Mouse (Mus musculus) heart, adult 2 months (tissue): ENCODE results near the gene Grin1. TPM values are rescaled to one million over a fixed set of nuclear protein-coding genes. Genes with fewer than 3 reads are reported as not detected.
A peak's percentile ranks its signal among the peaks of the same experiment; 100 is the strongest.

ENCODE experiments used
- DNase-seq, 2 experiments: peaks; one replicate each; pipeline ENCODE4 v3.0.0; 2021
- H3K27ac ChIP-seq: fragments of 200-600 bp; 2 replicates; pipeline ENCODE4 v1.8.1; 2022
- H3K27me3 ChIP-seq: fragments of 200-500 bp; 2 replicates; pipeline ENCODE4 v1.6.1; 2012; ENCODE audit warnings: mild to moderate bottlenecking, low read length, inconsistent platforms, mixed read lengths; ENCODE audit not compliant: control insufficient read depth, insufficient read depth
- H3K36me3 ChIP-seq: fragments of 200-500 bp; 2 replicates; pipeline ENCODE4 v1.6.1; 2012; ENCODE audit warnings: low read length, inconsistent platforms; ENCODE audit not compliant: control insufficient read depth, insufficient read depth
- H3K4me1 ChIP-seq: fragments of 200-500 bp; 2 replicates; pipeline ENCODE4 v1.6.1; 2011; ENCODE audit warnings: low read length; ENCODE audit not compliant: control insufficient read depth, insufficient read depth
- H3K4me3 ChIP-seq: fragments of 200-600 bp; 2 replicates; pipeline ENCODE4 v1.8.1; 2022
- H3K79me2 ChIP-seq: fragments of 200-500 bp; replicated peaks from 2 replicates; pipeline ENCODE4 v1.6.1; 2012; ENCODE audit warnings: mild to moderate bottlenecking, inconsistent platforms, low read length, moderate library complexity, mixed read lengths; ENCODE audit not compliant: control insufficient read depth, insufficient read depth
- H3K9ac ChIP-seq: fragments of 200-500 bp; 2 replicates; pipeline ENCODE4 v1.6.1; 2012; ENCODE audit warnings: low read depth, mild to moderate bottlenecking, control low read depth, inconsistent platforms, low read length, mixed read lengths
- CTCF ChIP-seq: fragments of 200-600 bp; IDR thresholded peaks from 2 replicates; pipeline ENCODE4 v1.8.1; 2022; ENCODE audit warnings: antibody characterized with exemption, mild to moderate bottlenecking, moderate library complexity
- EP300 ChIP-seq: fragments of 200-500 bp; IDR thresholded peaks from 2 replicates; pipeline ENCODE4 v1.6.1; 2011; ENCODE audit warnings: low read depth, low read length, control low read depth; ENCODE audit not compliant: insufficient read depth
- POLR2A ChIP-seq: fragments of 200-500 bp; IDR thresholded peaks from 2 replicates; pipeline ENCODE4 v1.6.1; 2011; ENCODE audit warnings: mild to moderate bottlenecking, low read depth, low read length, control low read depth; ENCODE audit not compliant: insufficient read depth
- WGBS: fragments of 180-500 bp; shearing (Covaris S2); methylation state at CpG from one replicate; pipeline ENCODE4 v1.1.7; 2018; 5-methylcytosine and 5-hydroxymethylcytosine counted together
- intact Hi-C: fragments of 180-260 bp; cut with DNase I; formaldehyde crosslinking; loops from one replicate; pipeline ENCODE4 v1.15.1; 2025
- polyA plus RNA-seq: library from polyadenylated mRNA; depleted of rRNA; stranded (reverse); fragments of >200 nt; gene quantifications from 2 replicates; pipeline ENCODE4 v1.2.3, GENCODE M21; 2012; rRNA removed
- total RNA-seq, 2 experiments: library from RNA; stranded (reverse); gene quantifications; 2 replicates each; pipeline ENCODE4 v1.2.3; 2021

Gene Grin1
- total and polyA plus RNA-seq, 3 experiments: 0.41 TPM; not detected in 2

- intact Hi-C loops: loop anchor here (10.0 kb wide), 1 partner anchor 128 kb away; no protein-coding TSS in a partner anchor
- WGBS: 90% methylated on average over 1 of the region's 1 CpGs
- Histone ChIP-seq H3K9ac (no peak overlapping the region), H3K4me3 (no peak overlapping the region), H3K27ac (no peak overlapping the region), H3K36me3 (peaks cover 2% of the 10 kb centered on the region; the same call in 1 of the 2 replicates), H3K27me3 (no peaks in the 10 kb centered on the region), H3K79me2 (no peaks in the 10 kb centered on the region), H3K4me1 (peaks cover 3% of the 10 kb centered on the region)
- TF ChIP-seq EP300 (no peak), POLR2A (no peak), CTCF (peak; percentile 50)
- DNase-seq: no peak
These were observed 66.7 kb downstream of the Grin1 start for GRCm38 (mm10) chr2:25252331-25252730.

GRCm38 (mm10) chr2:25246183-25247072 is 72.6 kb downstream of the Grin1 start, which contains the start of gene AL732309.1:
AL732309.1 (minus strand) TSS chr2:25246863.
- Histone ChIP-seq H3K9ac (no peak within 1 kb of the TSS), H3K79me2 (no peaks in the 10 kb centered on the region), H3K36me3 (no peaks in the 10 kb centered on the region), H3K27ac (no peak within 1 kb of the TSS), H3K4me1 (no peaks in the 10 kb centered on the region), H3K4me3 (no peak within 1 kb of the TSS), H3K27me3 (peaks cover 5% of the 10 kb centered on the region; the same call in 1 of the 2 replicates)
- DNase-seq: no peak
- intact Hi-C loops: no loop called here
- 86% methylated on average over 10 of the region's 10 CpGs for WGBS
- TF ChIP-seq POLR2A (no peak), CTCF (no peak), EP300 (no peak)

GRCm38 (mm10) chr2:25244144-25244543 is 74.8 kb downstream of the Grin1 start:
- DNase-seq: no peak
- Histone ChIP-seq H3K36me3 (no peaks in the 10 kb centered on the region), H3K27ac (no peak overlapping the region), H3K4me3 (no peak overlapping the region), H3K4me1 (peaks cover 2% of the 10 kb centered on the region; the same call in 1 of the 2 replicates), H3K27me3 (peaks cover 5% of the 10 kb centered on the region; the same call in 1 of the 2 replicates), H3K9ac (no peak overlapping the region), H3K79me2 (no peaks in the 10 kb centered on the region)
- WGBS: 82% methylated on average over 4 of the region's 4 CpGs
- no peak for TF ChIP-seq CTCF
- no peak for TF ChIP-seq EP300
- no peak for TF ChIP-seq POLR2A
- intact Hi-C loops: no loop called here

- intact Hi-C loops: no loop called here
- peaks cover 5% of the 10 kb centered on the region; the same call in 1 of the 2 replicates for H3K27me3 ChIP-seq
- H3K4me3 ChIP-seq: no peak overlapping the region
- no peaks in the 10 kb centered on the region for H3K36me3 ChIP-seq
- DNase-seq: no peak
- H3K9ac ChIP-seq: no peak overlapping the region
- no peak for TF ChIP-seq CTCF
- no peak for TF ChIP-seq POLR2A
- no peak for TF ChIP-seq EP300
- H3K4me1 ChIP-seq: peaks cover 2% of the 10 kb centered on the region; the same call in 1 of the 2 replicates
- no peaks in the 10 kb centered on the region for H3K79me2 ChIP-seq
- WGBS: 71% methylated on average over 8 of the region's 8 CpGs
- no peak overlapping the region for H3K27ac ChIP-seq
These were observed 75.6 kb downstream of the Grin1 start for GRCm38 (mm10) chr2:25243342-25243741.

DNA sequence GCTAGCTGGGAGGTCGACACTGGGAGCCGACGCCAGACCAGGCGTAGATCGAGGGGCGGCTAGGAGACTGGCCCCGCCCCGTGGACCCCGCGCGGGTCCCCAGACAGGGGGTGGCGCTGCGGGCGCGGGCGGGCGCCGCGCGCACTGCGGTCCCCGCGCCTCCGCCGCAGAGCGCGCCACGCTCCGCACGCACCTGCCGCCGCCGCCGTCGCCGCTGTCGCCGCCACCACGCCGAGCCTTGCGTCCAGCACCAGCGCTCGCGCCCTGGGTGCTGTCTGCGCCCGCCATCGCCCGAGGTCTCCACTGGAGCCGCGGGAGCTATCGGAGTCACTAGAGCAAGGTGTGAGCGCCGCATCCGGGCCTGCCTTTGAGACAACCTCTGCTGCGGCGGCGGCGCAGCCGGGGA is 76.9 kb downstream of the Grin1 start, which contains the start of the genes Rnf208 and Cysrt1:
Rnf208 (plus strand) TSS at position 155 of the 406 bp plus-strand sequence.
Cysrt1 (minus strand) TSS at position 352 of the 406 bp plus-strand sequence.
- Histone ChIP-seq H3K9ac (no peak within 1 kb of the TSS), H3K36me3 (no peaks in the 10 kb centered on the region), H3K27me3 (peaks cover 5% of the 10 kb centered on the region; the same call in 1 of the 2 replicates), H3K4me1 (peaks cover 2% of the 10 kb centered on the region; the same call in 1 of the 2 replicates), H3K27ac (no peak within 1 kb of the TSS; the same call in 1 of the 2 replicates), H3K4me3 (peak within 1 kb of the TSS; percentile 36), H3K79me2 (no peaks in the 10 kb centered on the region)
- DNase-seq: no peak
- TF ChIP-seq CTCF: no peak
- no peak for TF ChIP-seq POLR2A
- TF ChIP-seq EP300: no peak
- under 1% methylated on average over 53 of the region's 59 CpGs for WGBS
- intact Hi-C loops: no loop called here

DNA sequence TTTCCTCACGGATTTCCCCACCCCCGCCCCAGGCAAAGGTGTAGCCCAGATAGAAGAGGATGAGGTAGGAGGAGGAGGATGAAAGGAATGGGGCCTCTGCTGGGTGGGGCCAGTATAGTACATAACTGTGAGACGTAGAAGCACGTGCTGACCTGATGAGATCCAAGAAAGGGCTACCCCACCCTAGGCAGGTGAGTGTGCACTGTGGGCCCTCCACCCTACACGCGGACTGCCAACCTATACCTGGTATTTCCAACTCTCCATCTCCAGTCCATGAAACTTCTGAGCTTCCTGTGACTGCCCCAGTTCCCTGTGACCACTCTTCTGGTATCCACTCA is 77.6 kb downstream of the Grin1 start:
- peaks cover 5% of the 10 kb centered on the region; the same call in 1 of the 2 replicates for H3K27me3 ChIP-seq
- no peak overlapping the region for H3K27ac ChIP-seq
- H3K4me1 ChIP-seq: peaks cover 2% of the 10 kb centered on the region; the same call in 1 of the 2 replicates
- no peak for TF ChIP-seq POLR2A
- TF ChIP-seq EP300: no peak
- no peaks in the 10 kb centered on the region for H3K36me3 ChIP-seq
- H3K79me2 ChIP-seq: no peaks in the 10 kb centered on the region
- no peak overlapping the region for H3K9ac ChIP-seq
- H3K4me3 ChIP-seq: no peak overlapping the region
- intact Hi-C loops: no loop called here
- 19% methylated on average over 6 of the region's 6 CpGs for WGBS
- no peak for DNase-seq

Other genes starting within 250 kb of the Grin1 start
Only the 30 nearest of the 35 such genes appear.
- gene Nrarp, start 138.4 kb downstream of the Grin1 start, total RNA-seq: 1 to 10 TPM; 6.2 to 7.4 TPM
- 10.2 and 11.2 TPM in 2 replicates for gene Nrarp, start 138.4 kb downstream of the Grin1 start, polyA plus RNA-seq
- gene Tor4a, start 122.3 kb downstream of the Grin1 start, total RNA-seq: 1 to 10 TPM; 4.3 to 4.9 TPM
- gene Tor4a, start 122.3 kb downstream of the Grin1 start, polyA plus RNA-seq: 6.8 and 9.4 TPM in 2 replicates
- gene Nelfb, start 107.7 kb downstream of the Grin1 start, total RNA-seq: 10 to 100 TPM; 37.4 TPM
- 47.0 and 86.7 TPM in 2 replicates for gene Nelfb, start 107.7 kb downstream of the Grin1 start, polyA plus RNA-seq
- not detected for gene Stpg3, start 104.5 kb downstream of the Grin1 start, total RNA-seq
- 0.20 TPM in 1 of 2 replicates, not detected in the other for gene Stpg3, start 104.5 kb downstream of the Grin1 start, polyA plus RNA-seq
- gene Fam166a, start 100.4 kb downstream of the Grin1 start, total RNA-seq: not detected
- 0.21 TPM in 1 of 2 replicates, not detected in the other for gene Fam166a, start 100.4 kb downstream of the Grin1 start, polyA plus RNA-seq
- 100 to 1,000 TPM; 327 to 342 TPM for gene Tubb4b, start 94.5 kb downstream of the Grin1 start, total RNA-seq
- gene Tubb4b, start 94.5 kb downstream of the Grin1 start, polyA plus RNA-seq: 315 and 439 TPM in 2 replicates
- gene Slc34a3, start 84.8 kb downstream of the Grin1 start, total RNA-seq: not detected
- gene Slc34a3, start 84.8 kb downstream of the Grin1 start, polyA plus RNA-seq: not detected in 2 replicates
- not detected for gene Rnf224, start 82.4 kb downstream of the Grin1 start, total RNA-seq
- gene Rnf224, start 82.4 kb downstream of the Grin1 start, polyA plus RNA-seq: not detected in 2 replicates
- under 1 TPM; 0.47 to 0.61 TPM for gene Rnf208, start 76.9 kb downstream of the Grin1 start, total RNA-seq
- gene Rnf208, start 76.9 kb downstream of the Grin1 start, polyA plus RNA-seq: 1.5 and 2.4 TPM in 2 replicates
- not detected for gene Cysrt1, start 76.7 kb downstream of the Grin1 start, total RNA-seq
- not detected in 2 replicates for gene Cysrt1, start 76.7 kb downstream of the Grin1 start, polyA plus RNA-seq
- gene AL732309.1, start 72.3 kb downstream of the Grin1 start, total RNA-seq: 1 to 10 TPM in 1 of 2 experiments, under 1 TPM in 1; 0.68 to 1.8 TPM
- gene AL732309.1, start 72.3 kb downstream of the Grin1 start, polyA plus RNA-seq: 4.7 and 6.1 TPM in 2 replicates
- gene Tmem203, start 63.7 kb downstream of the Grin1 start, total RNA-seq: 10 to 100 TPM; 13.1 to 14.1 TPM
- 18.2 and 22.2 TPM in 2 replicates for gene Tmem203, start 63.7 kb downstream of the Grin1 start, polyA plus RNA-seq
- 1 to 10 TPM; 5.9 to 6.7 TPM for gene Tprn, start 56.6 kb downstream of the Grin1 start, total RNA-seq
- 7.5 and 9.9 TPM in 2 replicates for gene Tprn, start 56.6 kb downstream of the Grin1 start, polyA plus RNA-seq
- gene Ssna1, start 46.7 kb downstream of the Grin1 start, total RNA-seq: 10 to 100 TPM; 39.7 to 41.5 TPM
- gene Ssna1, start 46.7 kb downstream of the Grin1 start, polyA plus RNA-seq: 33.1 and 36.3 TPM in 2 replicates
- 10 to 100 TPM; 36.0 to 36.3 TPM for gene Anapc2, start 46.7 kb downstream of the Grin1 start, total RNA-seq
- 57.2 and 68.2 TPM in 2 replicates for gene Anapc2, start 46.7 kb downstream of the Grin1 start, polyA plus RNA-seq
- gene Tmem210, start 31.0 kb downstream of the Grin1 start, total RNA-seq: not detected
- 0.27 and 0.44 TPM in 2 replicates for gene Tmem210, start 31.0 kb downstream of the Grin1 start, polyA plus RNA-seq
- gene Lrrc26, start 29.3 kb downstream of the Grin1 start, total RNA-seq: not detected
- 2.9 TPM in 1 of 2 replicates, not detected in the other for gene Lrrc26, start 29.3 kb downstream of the Grin1 start, polyA plus RNA-seq
- 10 to 100 TPM; 21.6 to 22.5 TPM for gene Man1b1, start 13.2 kb upstream of the Grin1 start, total RNA-seq
- 8.2 and 9.9 TPM in 2 replicates for gene Man1b1, start 13.2 kb upstream of the Grin1 start, polyA plus RNA-seq
- 1 to 10 TPM; 4.8 to 5.4 TPM for gene Dpp7, start 37.2 kb upstream of the Grin1 start, total RNA-seq
- gene Dpp7, start 37.2 kb upstream of the Grin1 start, polyA plus RNA-seq: 11.4 and 11.8 TPM in 2 replicates
- 1 to 10 TPM; 7.2 to 7.9 TPM for gene Uap1l1, start 46.5 kb upstream of the Grin1 start, total RNA-seq
- gene Uap1l1, start 46.5 kb upstream of the Grin1 start, polyA plus RNA-seq: 7.6 and 8.3 TPM in 2 replicates
- gene Sapcd2, start 53.1 kb upstream of the Grin1 start, total RNA-seq: not detected
- gene Sapcd2, start 53.1 kb upstream of the Grin1 start, polyA plus RNA-seq: 0.20 and 0.26 TPM in 2 replicates
- gene Entpd2, start 76.7 kb upstream of the Grin1 start, total RNA-seq: 10 to 100 TPM; 11.1 to 13.5 TPM
- 36.3 and 37.1 TPM in 2 replicates for gene Entpd2, start 76.7 kb upstream of the Grin1 start, polyA plus RNA-seq
- 10 to 100 TPM; 21.3 to 30.4 TPM for gene Npdc1, start 80.2 kb upstream of the Grin1 start, total RNA-seq
- gene Npdc1, start 80.2 kb upstream of the Grin1 start, polyA plus RNA-seq: 47.8 and 52.2 TPM in 2 replicates
- under 1 TPM in 1 of 2 experiments, not detected in 1; 0.11 TPM for gene Fut7, start 104.1 kb upstream of the Grin1 start, total RNA-seq
- 0.43 TPM in 1 of 2 replicates, not detected in the other for gene Fut7, start 104.1 kb upstream of the Grin1 start, polyA plus RNA-seq
- 10 to 100 TPM; 36.1 to 41.1 TPM for gene Abca2, start 109.5 kb upstream of the Grin1 start, total RNA-seq
- 43.4 and 44.2 TPM in 2 replicates for gene Abca2, start 109.5 kb upstream of the Grin1 start, polyA plus RNA-seq
- 1 to 10 TPM; 1.4 to 1.8 TPM for gene Clic3, start 137.7 kb upstream of the Grin1 start, total RNA-seq
- 4.8 and 7.4 TPM in 2 replicates for gene Clic3, start 137.7 kb upstream of the Grin1 start, polyA plus RNA-seq
- gene Paxx, start 141.9 kb upstream of the Grin1 start, total RNA-seq: 10 to 100 TPM; 17.7 to 20.6 TPM
- gene Paxx, start 141.9 kb upstream of the Grin1 start, polyA plus RNA-seq: 32.8 and 36.8 TPM in 2 replicates
- 100 to 1,000 TPM; 472 to 774 TPM for gene Ptgds, start 150.9 kb upstream of the Grin1 start, total RNA-seq
- gene Ptgds, start 150.9 kb upstream of the Grin1 start, polyA plus RNA-seq: 198 and 795 TPM in 2 replicates
- gene Lcn12, start 174.7 kb upstream of the Grin1 start, total RNA-seq: not detected
- gene Lcn12, start 174.7 kb upstream of the Grin1 start, polyA plus RNA-seq: not detected in 2 replicates
- 10 to 100 TPM; 82.7 to 84.8 TPM for gene Fbxw5, start 181.6 kb upstream of the Grin1 start, total RNA-seq
- 32.9 and 41.0 TPM in 2 replicates for gene Fbxw5, start 181.6 kb upstream of the Grin1 start, polyA plus RNA-seq